Mouse (Mus musculus): ENCODE data around the gene Mllt10. TPM values are rescaled to one million over a fixed set of nuclear protein-coding genes. Genes with fewer than 3 reads are reported as not detected.

Gene Mllt10
- polyA plus RNA-seq, 1 experiment from 2014 or later, result 40.8 TPM

DNA sequence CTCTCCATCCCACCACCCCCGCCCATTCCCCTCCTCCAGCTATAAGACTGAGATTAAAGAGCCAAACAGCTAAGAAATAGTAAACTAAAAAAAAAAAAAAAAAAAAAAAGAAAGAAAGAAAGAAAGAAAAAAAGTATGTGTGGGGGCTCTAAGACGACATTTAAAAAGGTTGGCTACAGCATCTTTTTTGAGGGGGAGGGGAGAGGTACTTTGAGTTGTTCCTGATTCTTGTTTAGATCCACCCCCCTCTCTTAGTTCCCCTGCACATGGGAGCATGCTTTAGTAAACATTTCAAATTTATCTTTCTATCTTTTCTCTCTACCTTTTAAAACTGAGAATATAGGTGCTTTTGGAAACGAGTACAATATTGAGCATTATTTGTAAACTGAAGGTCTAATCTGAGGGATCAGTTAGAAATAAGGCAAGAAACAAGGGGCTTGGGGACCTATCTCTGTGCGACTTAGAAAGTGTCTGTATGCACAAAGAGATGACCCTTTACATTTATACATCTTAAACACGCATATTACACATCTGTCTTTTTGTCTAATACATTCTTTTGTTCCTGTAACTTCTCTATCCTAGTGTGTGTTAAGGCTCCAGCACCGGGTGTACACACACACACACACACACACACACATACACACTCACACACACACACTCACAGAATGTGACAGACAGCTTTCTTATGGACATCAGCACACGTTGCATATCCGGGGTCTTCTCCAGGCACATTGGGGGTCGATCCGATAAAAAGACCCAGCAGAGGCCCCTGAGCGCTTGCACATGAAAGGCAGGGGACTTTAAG lies 3.8 kb upstream of the Mllt10 start:
- DNase-seq (ENCODE audit: low spot score), result peak; percentile 48
- 7% methylated on average over 11 of the region's 11 CpGs for WGBS
- Histone ChIP-seq H3K4me3 (ENCODE audit: low read depth, low read length) (0 out of 2 replicates have a peak overlapping the region, but pooled peaks have one; percentile 99), H3K27ac (replicated peaks; ENCODE audit: low read depth, low read length) (peak overlapping the region; percentile 100), H3K9me3 (replicated peaks; ENCODE audit: control insufficient read depth, low read length) (no peaks in the 10 kb centered on the region), H3K36me3 (replicated peaks; ENCODE audit: control insufficient read depth, insufficient read depth, low read depth, low read length) (no peaks in the 10 kb centered on the region; the same call in 1 of the 2 replicates), H3K9ac (replicated peaks; ENCODE audit: low read length) (peak overlapping the region; percentile 66), H3K27me3 (ENCODE audit: control insufficient read depth, insufficient read depth, low read length) (no peaks in the 10 kb centered on the region), H3K4me2 (ENCODE audit: low read depth, low read length) (peak overlapping the region; percentile 49), H3K4me1 (ENCODE audit: control insufficient read depth, insufficient read depth, low read length) (peaks cover 5% of the 10 kb centered on the region)
- no peak for ATAC-seq (replicated peaks; ENCODE audit: insufficient number of reproducible peaks, low FRiP score, low TSS enrichment, low read depth)

DNA sequence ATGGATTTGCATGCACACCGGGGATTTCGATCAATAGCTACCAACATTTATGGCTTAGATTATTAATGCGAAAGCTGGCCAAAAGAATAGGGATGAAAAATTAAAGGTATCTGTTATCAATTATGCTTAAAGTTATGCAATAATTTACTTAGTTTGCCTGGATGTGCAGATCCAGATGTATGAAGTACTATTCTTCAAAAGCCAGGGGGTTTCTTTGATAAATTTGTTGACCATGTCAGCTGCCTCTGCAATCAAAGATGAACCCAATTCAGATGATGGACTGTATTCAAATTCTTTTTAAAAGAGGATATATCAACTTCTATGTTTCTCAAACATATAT lies 3.2 kb upstream of the Mllt10 start:
- Histone ChIP-seq H3K36me3 (replicated peaks; ENCODE audit: control insufficient read depth, insufficient read depth, low read depth, low read length) (no peaks in the 10 kb centered on the region), H3K27ac (replicated peaks; ENCODE audit: low read depth, low read length) (no peak overlapping the region), H3K27me3 (ENCODE audit: control insufficient read depth, insufficient read depth, low read length) (no peaks in the 10 kb centered on the region), H3K9ac (replicated peaks; ENCODE audit: low read length) (no peak overlapping the region; the same call in 1 of the 2 replicates), H3K4me1 (ENCODE audit: control insufficient read depth, insufficient read depth, low read length) (peaks cover 5% of the 10 kb centered on the region), H3K9me3 (replicated peaks; ENCODE audit: control insufficient read depth, low read length) (no peaks in the 10 kb centered on the region), H3K4me2 (ENCODE audit: low read depth, low read length) (peak overlapping the region; percentile 25; the same call in 1 of the 2 replicates), H3K4me3 (ENCODE audit: low read depth, low read length) (no peak overlapping the region)
- no peak for ATAC-seq (replicated peaks; ENCODE audit: insufficient number of reproducible peaks, low FRiP score, low TSS enrichment, low read depth)
- WGBS, result 25% methylated on average over 3 of the region's 3 CpGs
- no peak for DNase-seq (ENCODE audit: low spot score)

DNA sequence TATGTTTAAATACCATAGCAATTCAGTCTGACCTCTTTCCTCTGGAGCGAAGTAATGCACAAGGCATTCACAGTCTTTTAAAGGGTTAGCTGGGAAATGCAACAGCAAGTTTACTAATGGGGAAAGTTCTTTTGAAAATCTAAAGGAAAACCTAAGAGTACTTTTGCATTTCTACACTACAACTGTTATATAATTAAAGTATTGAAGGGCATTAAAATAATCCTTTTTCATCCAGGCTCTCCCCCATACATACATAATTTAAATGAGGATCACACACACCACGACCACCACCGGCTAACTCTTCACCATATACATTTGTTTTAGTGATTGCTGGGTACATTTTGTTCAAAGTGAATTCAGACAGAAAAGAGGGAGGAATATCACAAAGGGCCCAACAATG lies 2.5 kb upstream of the Mllt10 start:
- no peak overlapping the region for H3K4me2 ChIP-seq (ENCODE audit: low read depth, low read length)
- 35% methylated on average over 3 of the region's 3 CpGs for WGBS
- H3K36me3 ChIP-seq (replicated peaks; ENCODE audit: control insufficient read depth, insufficient read depth, low read depth, low read length), result no peaks in the 10 kb centered on the region
- no peaks in the 10 kb centered on the region for H3K27me3 ChIP-seq (ENCODE audit: control insufficient read depth, insufficient read depth, low read length)
- ATAC-seq (replicated peaks; ENCODE audit: insufficient number of reproducible peaks, low FRiP score, low TSS enrichment, low read depth) (no peak), DNase-seq (ENCODE audit: low spot score) (peak; percentile 18)
- H3K27ac ChIP-seq (replicated peaks; ENCODE audit: low read depth, low read length), result no peak overlapping the region
- no peak overlapping the region for H3K9ac ChIP-seq (replicated peaks; ENCODE audit: low read length)
- peaks cover 5% of the 10 kb centered on the region for H3K4me1 ChIP-seq (ENCODE audit: control insufficient read depth, insufficient read depth, low read length)
- H3K4me3 ChIP-seq (ENCODE audit: low read depth, low read length), result no peak overlapping the region
- no peaks in the 10 kb centered on the region for H3K9me3 ChIP-seq (replicated peaks; ENCODE audit: control insufficient read depth, low read length)

DNA sequence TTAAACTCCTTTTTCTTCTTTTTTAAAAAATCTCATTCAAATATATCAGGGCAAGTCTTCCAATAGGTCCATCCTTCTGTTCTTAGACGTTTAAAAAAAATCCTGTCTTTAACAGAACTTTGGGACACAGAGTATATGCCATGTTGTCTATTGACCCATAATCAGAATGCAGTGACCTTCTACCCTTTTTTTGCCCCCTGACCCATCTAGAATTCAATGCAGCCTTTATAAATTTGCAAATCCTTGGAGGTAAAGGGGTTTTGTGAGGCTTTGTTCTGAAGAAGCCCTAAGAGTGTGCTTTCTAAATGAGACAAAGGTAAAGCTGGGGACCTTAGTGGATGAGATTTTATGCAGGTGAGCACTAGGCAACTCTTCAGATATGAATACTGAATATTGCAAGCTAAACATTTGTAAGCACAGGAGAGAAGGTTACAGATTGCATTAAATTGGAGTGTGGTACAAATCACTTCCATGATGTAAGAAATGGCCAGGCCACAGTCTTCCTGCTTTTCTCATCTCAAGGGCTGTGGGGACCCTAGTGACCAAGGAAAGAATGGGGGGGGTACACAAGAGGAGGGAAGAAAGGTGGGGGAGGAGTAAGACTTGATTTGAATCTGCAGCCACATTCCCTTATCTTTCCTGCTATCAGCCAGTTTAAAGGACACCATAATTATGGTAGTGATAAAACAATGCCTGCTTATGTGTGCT lies 1.6 kb upstream of the Mllt10 start:
- H3K9ac ChIP-seq (replicated peaks; ENCODE audit: low read length), result peak overlapping the region; percentile 41
- no peaks in the 10 kb centered on the region for H3K27me3 ChIP-seq (ENCODE audit: control insufficient read depth, insufficient read depth, low read length)
- peak; percentile 14 for DNase-seq (ENCODE audit: low spot score)

DNA sequence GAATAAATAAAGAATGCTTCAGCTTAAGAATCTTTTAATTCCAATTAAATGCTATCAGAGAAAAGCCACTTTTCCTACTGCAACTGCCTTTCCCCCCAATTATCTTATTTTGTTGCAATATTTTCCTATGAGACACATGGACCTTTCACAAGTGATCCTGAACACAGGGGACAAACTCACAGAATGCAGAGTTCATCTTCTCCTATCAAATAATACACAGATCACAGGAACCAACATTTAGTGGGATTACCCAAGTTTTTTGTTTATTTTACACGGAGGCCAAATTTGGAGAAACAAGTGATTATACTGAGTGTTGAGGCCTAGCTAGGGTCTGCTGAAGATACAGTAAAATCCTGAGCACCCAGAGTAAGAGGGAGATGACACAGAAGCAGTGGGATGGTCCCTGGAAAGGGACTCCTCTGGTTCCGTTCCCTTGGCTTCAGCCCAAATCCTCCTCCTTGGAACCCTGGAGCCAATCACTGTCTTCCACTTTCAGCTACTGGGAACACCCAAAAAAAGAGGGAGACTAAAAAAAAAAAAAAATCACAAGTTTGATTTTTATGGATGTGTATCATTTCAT lies 996 bp upstream of the Mllt10 start:
- Histone ChIP-seq H3K4me1 (ENCODE audit: control insufficient read depth, insufficient read depth, low read length) (peaks cover 5% of the 10 kb centered on the region), H3K4me2 (ENCODE audit: low read depth, low read length) (no peak overlapping the region), H3K27me3 (ENCODE audit: control insufficient read depth, insufficient read depth, low read length) (no peaks in the 10 kb centered on the region), H3K4me3 (ENCODE audit: low read depth, low read length) (no peak overlapping the region), H3K9ac (replicated peaks; ENCODE audit: low read length) (0 out of 2 replicates have a peak overlapping the region, but pooled peaks have one; percentile 30), H3K36me3 (replicated peaks; ENCODE audit: control insufficient read depth, insufficient read depth, low read depth, low read length) (no peaks in the 10 kb centered on the region), H3K27ac (replicated peaks; ENCODE audit: low read depth, low read length) (no peak overlapping the region; the same call in 1 of the 2 replicates), H3K9me3 (replicated peaks; ENCODE audit: control insufficient read depth, low read length) (no peaks in the 10 kb centered on the region)
- ATAC-seq (replicated peaks; ENCODE audit: insufficient number of reproducible peaks, low FRiP score, low TSS enrichment, low read depth) (no peak), DNase-seq (ENCODE audit: low spot score) (peak; percentile 35)
- WGBS, result 17% methylated on average over 2 of the region's 2 CpGs

More for the DNA sequence above, 1.6 kb upstream of the Mllt10 start:
- Histone ChIP-seq H3K4me3 (ENCODE audit: low read depth, low read length) (no peak overlapping the region), H3K9me3 (replicated peaks; ENCODE audit: control insufficient read depth, low read length) (no peaks in the 10 kb centered on the region), H3K4me1 (ENCODE audit: control insufficient read depth, insufficient read depth, low read length) (peaks cover 5% of the 10 kb centered on the region), H3K4me2 (ENCODE audit: low read depth, low read length) (no peak overlapping the region; the same call in 1 of the 2 replicates), H3K27ac (replicated peaks; ENCODE audit: low read depth, low read length) (no peak overlapping the region; the same call in 1 of the 2 replicates), H3K36me3 (replicated peaks; ENCODE audit: control insufficient read depth, insufficient read depth, low read depth, low read length) (no peaks in the 10 kb centered on the region)
- 13% methylated on average over 1 of the region's 1 CpGs for WGBS
- no peak for ATAC-seq (replicated peaks; ENCODE audit: insufficient number of reproducible peaks, low FRiP score, low TSS enrichment, low read depth)

DNA sequence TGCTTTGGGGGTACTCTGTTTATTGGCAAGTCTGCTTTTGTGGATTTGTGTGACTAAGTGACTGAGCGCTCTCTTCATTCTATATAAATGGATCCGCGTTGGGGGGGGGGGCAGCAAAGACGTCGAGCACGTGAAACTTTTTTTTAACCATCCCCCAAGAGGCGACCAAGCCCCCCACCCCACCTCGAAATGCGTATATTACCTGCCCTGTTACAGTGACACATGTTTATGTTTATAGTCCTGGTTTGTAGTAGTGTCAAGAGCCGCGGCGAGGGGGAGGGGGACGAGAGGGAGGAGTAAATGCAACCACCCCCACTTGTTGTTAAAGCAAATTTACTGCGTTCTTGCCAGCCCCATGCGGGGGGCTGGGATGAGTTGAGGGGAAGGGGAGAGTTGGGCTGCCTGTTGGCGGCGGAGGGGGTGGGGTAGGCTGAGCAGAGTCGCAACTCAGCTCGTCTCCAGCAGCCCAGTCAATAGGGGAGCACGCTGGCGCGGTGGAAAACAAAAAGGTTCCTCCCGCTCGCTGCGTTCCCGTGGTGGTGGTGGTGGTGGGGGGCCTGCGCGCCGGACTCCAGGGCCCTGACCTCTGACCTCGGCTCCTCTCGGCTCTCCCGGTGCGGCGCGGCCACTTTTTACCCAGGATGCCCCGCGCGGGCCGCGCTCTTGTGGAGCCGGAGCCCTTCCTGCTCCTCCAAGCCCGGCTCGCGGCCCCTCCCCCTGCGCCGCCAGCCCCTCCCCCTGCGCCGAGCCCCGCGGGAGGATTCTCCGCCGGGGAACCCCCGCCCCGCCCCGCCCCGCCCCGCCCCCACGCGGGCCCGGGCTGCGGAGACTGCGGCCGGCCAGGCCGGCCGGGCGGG lies 1.1 kb downstream of the Mllt10 start:
- peak overlapping the region; percentile 95 for H3K4me2 ChIP-seq (ENCODE audit: low read depth, low read length)
- H3K4me3 ChIP-seq (ENCODE audit: low read depth, low read length), result peak overlapping the region; percentile 64
- peak overlapping the region; percentile 99 for H3K9ac ChIP-seq (replicated peaks; ENCODE audit: low read length)
- no peaks in the 10 kb centered on the region for H3K36me3 ChIP-seq (replicated peaks; ENCODE audit: control insufficient read depth, insufficient read depth, low read depth, low read length)
- no peaks in the 10 kb centered on the region for H3K4me1 ChIP-seq (ENCODE audit: control insufficient read depth, insufficient read depth, low read length)
- DNase-seq (ENCODE audit: low spot score), result peak; percentile 97
- WGBS, result 1% methylated on average over 47 of the region's 66 CpGs
- H3K9me3 ChIP-seq (replicated peaks; ENCODE audit: control insufficient read depth, low read length), result no peaks in the 10 kb centered on the region
- peak overlapping the region; percentile 99 for H3K27ac ChIP-seq (replicated peaks; ENCODE audit: low read depth, low read length)
- no peaks in the 10 kb centered on the region for H3K27me3 ChIP-seq (ENCODE audit: control insufficient read depth, insufficient read depth, low read length)
- ATAC-seq (replicated peaks; ENCODE audit: insufficient number of reproducible peaks, low FRiP score, low TSS enrichment, low read depth), result peak; percentile 90

DNA sequence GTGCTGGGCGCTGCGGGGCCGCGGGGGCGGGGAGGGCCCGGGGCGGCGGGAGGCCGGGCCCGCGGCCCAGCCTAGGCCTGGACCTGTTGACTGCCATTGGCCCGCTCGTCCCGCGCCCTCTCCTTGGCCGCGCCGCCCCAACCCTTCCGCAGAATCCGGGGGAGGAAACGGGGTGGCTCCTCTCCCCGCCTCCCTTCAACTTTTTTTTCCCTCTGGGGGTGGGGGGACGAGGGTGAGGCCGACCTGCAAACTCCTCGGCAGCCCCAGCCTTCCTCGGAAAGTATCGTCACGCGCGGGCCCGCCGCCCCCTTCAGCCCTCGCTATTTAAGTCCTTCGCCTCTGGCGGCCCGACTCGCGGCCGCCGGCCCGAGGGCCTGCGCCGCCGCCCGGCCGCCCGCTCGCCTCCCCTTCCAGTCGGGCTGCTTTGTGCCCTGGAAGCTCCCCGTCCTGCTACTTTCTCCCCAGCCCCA lies 1.8 kb downstream of the Mllt10 start:
- ATAC-seq (replicated peaks; ENCODE audit: insufficient number of reproducible peaks, low FRiP score, low TSS enrichment, low read depth) (peak; percentile 98), DNase-seq (ENCODE audit: low spot score) (peak; percentile 97)
- Histone ChIP-seq H3K27me3 (ENCODE audit: control insufficient read depth, insufficient read depth, low read length) (no peaks in the 10 kb centered on the region), H3K9ac (replicated peaks; ENCODE audit: low read length) (peak overlapping the region; percentile 99), H3K4me3 (ENCODE audit: low read depth, low read length) (peak overlapping the region; percentile 64), H3K4me2 (ENCODE audit: low read depth, low read length) (peak overlapping the region; percentile 95), H3K4me1 (ENCODE audit: control insufficient read depth, insufficient read depth, low read length) (no peaks in the 10 kb centered on the region), H3K9me3 (replicated peaks; ENCODE audit: control insufficient read depth, low read length) (no peaks in the 10 kb centered on the region), H3K36me3 (replicated peaks; ENCODE audit: control insufficient read depth, insufficient read depth, low read depth, low read length) (no peaks in the 10 kb centered on the region), H3K27ac (replicated peaks; ENCODE audit: low read depth, low read length) (peak overlapping the region; percentile 99)
- under 1% methylated on average over 28 of the region's 50 CpGs for WGBS
